Mouse (Mus musculus) gastrocnemius, postnatal 36 days (tissue): Measurements from ENCODE around the gene Map2k4. TPM values are rescaled to one million over a fixed set of nuclear protein-coding genes. Genes with fewer than 3 reads are reported as not detected.

Source experiments
- microRNA-seq, 2 experiments: library from miRNA; unstranded; fragments of <30 nt; microRNA quantifications; one replicate each; pipeline ENCODE4 v1.2.0; 2021
- total RNA-seq, 2 experiments: library from RNA; stranded (reverse); gene quantifications; 2 replicates each; pipeline ENCODE4 v1.2.3; 2021

Map2k4 gene
- total RNA-seq, 2 experiments from 2014 or later, result 66.3 to 66.9 TPM

Small RNA genes within 50 kb of the gene (microRNA-seq; reads per million reads assigned to microRNA genes)
- gene Mir744, result 4,873 to 5,055 reads per million in 2 experiments

Other genes with a start within 250 kb of the Map2k4 start
- 1 to 10 TPM; 1.4 to 2.6 TPM for gene Zkscan6, start 18.9 kb upstream of the Map2k4 start, total RNA-seq